Mouse (Mus musculus) monocyte, adult 2 months (primary cell): ENCODE results near the gene Mrpl58.

Experiments
- DNase-seq, 2 experiments: peaks; one replicate each; pipeline ENCODE4 v3.0.0; 2022; ENCODE audit warnings: low spot score in 2 of 2, low read depth in 1 of 2

The Mrpl58 gene

GRCm38 (mm10) chr11:115403338-115404124 is at the start of gene Mrpl58:
TSS of gene Mrpl58 (plus strand) at chr11:115403752.
- DNase-seq: peak; percentile 61 to 76

- DNase-seq: peak in 1 of 2 experiments; percentile 36
Observed at GRCm38 (mm10) chr11:115354183-115354582, 49.4 kb upstream of the Mrpl58 start.

- DNase-seq: peak in 1 of 2 experiments; percentile 38
Observed at GRCm38 (mm10) chr11:115358468-115358867, 45.1 kb upstream of the Mrpl58 start.

- no peak for DNase-seq
Observed at GRCm38 (mm10) chr11:115359293-115359692, 44.3 kb upstream of the Mrpl58 start.

- no peak for DNase-seq
Observed at GRCm38 (mm10) chr11:115359726-115360125, 43.8 kb upstream of the Mrpl58 start.

GRCm38 (mm10) chr11:115364136-115364535 is 39.4 kb upstream of the Mrpl58 start:
- DNase-seq: no peak

GRCm38 (mm10) chr11:115366039-115366705 is 37.4 kb upstream of the Mrpl58 start:
- DNase-seq: no peak

GRCm38 (mm10) chr11:115366706-115367394 is 36.7 kb upstream of the Mrpl58 start:
- DNase-seq: no peak

GRCm38 (mm10) chr11:115367395-115367944 is 36.1 kb upstream of the Mrpl58 start, which contains the start of gene Hid1:
TSS of gene Hid1 (minus strand) at chr11:115367756.
- peak in 1 of 2 experiments; percentile 46 for DNase-seq

- DNase-seq: no peak
Observed at GRCm38 (mm10) chr11:115370368-115370767, 33.2 kb upstream of the Mrpl58 start.

- DNase-seq: no peak
Observed at GRCm38 (mm10) chr11:115371354-115371753, 32.2 kb upstream of the Mrpl58 start.

- DNase-seq: no peak
Observed at GRCm38 (mm10) chr11:115372015-115372414, 31.5 kb upstream of the Mrpl58 start.

GRCm38 (mm10) chr11:115372737-115373136 is 30.8 kb upstream of the Mrpl58 start:
- no peak for DNase-seq

- no peak for DNase-seq
Observed at GRCm38 (mm10) chr11:115373805-115374694, 29.5 kb upstream of the Mrpl58 start.

GRCm38 (mm10) chr11:115374695-115375425 is 28.7 kb upstream of the Mrpl58 start:
- DNase-seq: no peak

GRCm38 (mm10) chr11:115376722-115377121 is 26.8 kb upstream of the Mrpl58 start:
- no peak for DNase-seq

GRCm38 (mm10) chr11:115377254-115377653 is 26.3 kb upstream of the Mrpl58 start:
- no peak for DNase-seq

GRCm38 (mm10) chr11:115377854-115378253 is 25.7 kb upstream of the Mrpl58 start:
- DNase-seq: no peak

- DNase-seq: no peak
Observed at GRCm38 (mm10) chr11:115381276-115381675, 22.3 kb upstream of the Mrpl58 start.
